Mouse (Mus musculus) brain, adult 2 months (tissue): ENCODE data around the gene Zfp618.

Source experiments
- DNase-seq: peaks from one replicate; pipeline ENCODE4 v3.0.0; 2011; ENCODE audit warnings: low read depth, low spot score

Gene Zfp618

GRCm38 (mm10) chr4:63156726-63157634 lies 191.6 kb downstream of the Zfp618 start:
- DNase-seq: no peak

GRCm38 (mm10) chr4:63158192-63158591 lies 192.8 kb downstream of the Zfp618 start:
- DNase-seq: no peak

- peak; percentile 90 for DNase-seq
Observed at GRCm38 (mm10) chr4:63158961-63159592, 193.7 kb downstream of the Zfp618 start.

GRCm38 (mm10) chr4:63165636-63166035 lies 200.3 kb downstream of the Zfp618 start:
- no peak for DNase-seq

- DNase-seq: no peak
Observed at GRCm38 (mm10) chr4:63166323-63166722, 200.9 kb downstream of the Zfp618 start.

- no peak for DNase-seq
Observed at GRCm38 (mm10) chr4:63170061-63170460, 204.7 kb downstream of the Zfp618 start.

GRCm38 (mm10) chr4:63171122-63171521 lies 205.7 kb downstream of the Zfp618 start:
- DNase-seq: no peak

GRCm38 (mm10) chr4:63171969-63172685 lies 206.8 kb downstream of the Zfp618 start, which contains the start of gene Kif12:
Gene Kif12 (minus strand): TSS chr4:63172131.
- DNase-seq: no peak

- DNase-seq: peak; percentile 77
Observed at GRCm38 (mm10) chr4:63181556-63181955, 216.2 kb downstream of the Zfp618 start.

- DNase-seq: peak; percentile 18
Observed at GRCm38 (mm10) chr4:63186281-63186870, 221.0 kb downstream of the Zfp618 start.
